Mouse (Mus musculus) heart, adult 2 months (tissue): ENCODE data around the gene Rac2. TPM values are rescaled to one million over a fixed set of nuclear protein-coding genes. Genes with fewer than 3 reads are reported as not detected.

Source experiments
- DNase-seq, 2 experiments: peaks; one replicate each; pipeline ENCODE4 v3.0.0; 2021
- H3K27ac ChIP-seq: fragments of 200-600 bp; 2 replicates; pipeline ENCODE4 v1.8.1; 2022
- H3K27me3 ChIP-seq: fragments of 200-500 bp; 2 replicates; pipeline ENCODE4 v1.6.1; 2012; ENCODE audit warnings: mild to moderate bottlenecking, low read length, inconsistent platforms, mixed read lengths; ENCODE audit not compliant: control insufficient read depth, insufficient read depth
- H3K36me3 ChIP-seq: fragments of 200-500 bp; 2 replicates; pipeline ENCODE4 v1.6.1; 2012; ENCODE audit warnings: low read length, inconsistent platforms; ENCODE audit not compliant: control insufficient read depth, insufficient read depth
- H3K4me1 ChIP-seq: fragments of 200-500 bp; 2 replicates; pipeline ENCODE4 v1.6.1; 2011; ENCODE audit warnings: low read length; ENCODE audit not compliant: control insufficient read depth, insufficient read depth
- H3K4me3 ChIP-seq: fragments of 200-600 bp; 2 replicates; pipeline ENCODE4 v1.8.1; 2022
- H3K79me2 ChIP-seq: fragments of 200-500 bp; replicated peaks from 2 replicates; pipeline ENCODE4 v1.6.1; 2012; ENCODE audit warnings: mild to moderate bottlenecking, inconsistent platforms, low read length, moderate library complexity, mixed read lengths; ENCODE audit not compliant: control insufficient read depth, insufficient read depth
- H3K9ac ChIP-seq: fragments of 200-500 bp; 2 replicates; pipeline ENCODE4 v1.6.1; 2012; ENCODE audit warnings: low read depth, mild to moderate bottlenecking, control low read depth, inconsistent platforms, low read length, mixed read lengths
- CTCF ChIP-seq: fragments of 200-600 bp; IDR thresholded peaks from 2 replicates; pipeline ENCODE4 v1.8.1; 2022; ENCODE audit warnings: antibody characterized with exemption, mild to moderate bottlenecking, moderate library complexity
- EP300 ChIP-seq: fragments of 200-500 bp; IDR thresholded peaks from 2 replicates; pipeline ENCODE4 v1.6.1; 2011; ENCODE audit warnings: low read depth, low read length, control low read depth; ENCODE audit not compliant: insufficient read depth
- POLR2A ChIP-seq: fragments of 200-500 bp; IDR thresholded peaks from 2 replicates; pipeline ENCODE4 v1.6.1; 2011; ENCODE audit warnings: mild to moderate bottlenecking, low read depth, low read length, control low read depth; ENCODE audit not compliant: insufficient read depth
- WGBS: fragments of 180-500 bp; shearing (Covaris S2); methylation state at CpG from one replicate; pipeline ENCODE4 v1.1.7; 2018; 5-methylcytosine and 5-hydroxymethylcytosine counted together
- intact Hi-C: fragments of 180-260 bp; cut with DNase I; formaldehyde crosslinking; loops from one replicate; pipeline ENCODE4 v1.15.1; 2025
- polyA plus RNA-seq: library from polyadenylated mRNA; depleted of rRNA; stranded (reverse); fragments of >200 nt; gene quantifications from 2 replicates; pipeline ENCODE4 v1.2.3, GENCODE M21; 2012
- total RNA-seq, 2 experiments: library from RNA; stranded (reverse); gene quantifications; 2 replicates each; pipeline ENCODE4 v1.2.3; 2021

Gene Rac2
- total and polyA plus RNA-seq, 3 experiments = 4.5 to 44.7 (median 8.7) TPM

- TF ChIP-seq CTCF (no peak), EP300 (no peak), POLR2A (no peak)
- no peaks in the 10 kb centered on the region for H3K27me3 ChIP-seq
- peak overlapping the region; percentile 7; the same call in 1 of the 2 replicates for H3K27ac ChIP-seq
- H3K4me3 ChIP-seq = no peak overlapping the region
- H3K36me3 ChIP-seq = no peaks in the 10 kb centered on the region
- intact Hi-C loops = no loop called here
- peaks cover 31% of the 10 kb centered on the region for H3K4me1 ChIP-seq
- H3K9ac ChIP-seq = no peak overlapping the region
- WGBS = 62% methylated on average over 5 of the region's 5 CpGs
- DNase-seq = no peak
- H3K79me2 ChIP-seq = no peaks in the 10 kb centered on the region
These were observed 48.4 kb downstream of the Rac2 start for GRCm38 (mm10) chr15:78524163-78524562.

- H3K27me3 ChIP-seq = no peaks in the 10 kb centered on the region
- DNase-seq = no peak
- intact Hi-C loops = no loop called here
- TF ChIP-seq EP300 = no peak
- H3K79me2 ChIP-seq = no peaks in the 10 kb centered on the region
- H3K9ac ChIP-seq = no peak overlapping the region
- no peak overlapping the region for H3K27ac ChIP-seq
- no peaks in the 10 kb centered on the region for H3K36me3 ChIP-seq
- 57% methylated on average over 6 of the region's 6 CpGs for WGBS
- no peak overlapping the region for H3K4me3 ChIP-seq
- peaks cover 27% of the 10 kb centered on the region for H3K4me1 ChIP-seq
These were observed 50.7 kb downstream of the Rac2 start for GRCm38 (mm10) chr15:78521892-78522291.

- intact Hi-C loops = no loop called here
- no peak for TF ChIP-seq CTCF
- no peak for TF ChIP-seq EP300
- TF ChIP-seq POLR2A = 0 out of 2 replicates have a peak, but pooled peaks have one; percentile 11
- peak in 1 of 2 experiments; percentile 31 for DNase-seq
- Histone ChIP-seq H3K4me3 (no peak overlapping the region), H3K9ac (no peak overlapping the region), H3K4me1 (peaks cover 26% of the 10 kb centered on the region), H3K27ac (peak overlapping the region; percentile 54), H3K36me3 (no peaks in the 10 kb centered on the region), H3K27me3 (no peaks in the 10 kb centered on the region), H3K79me2 (no peaks in the 10 kb centered on the region)
- WGBS = 54% methylated on average over 8 of the region's 8 CpGs
These were observed 51.3 kb downstream of the Rac2 start for GRCm38 (mm10) chr15:78521331-78521730.

- 30% methylated on average over 13 of the region's 13 CpGs for WGBS
- Histone ChIP-seq H3K27ac (peak overlapping the region; percentile 85), H3K4me1 (peaks cover 25% of the 10 kb centered on the region), H3K27me3 (no peaks in the 10 kb centered on the region), H3K9ac (no peak overlapping the region; the same call in 1 of the 2 replicates), H3K79me2 (no peaks in the 10 kb centered on the region), H3K36me3 (no peaks in the 10 kb centered on the region), H3K4me3 (no peak overlapping the region)
- intact Hi-C loops = loop anchor here (1.0 kb wide), 1 partner anchor 9 kb away; no protein-coding TSS in a partner anchor
- TF ChIP-seq EP300 (peak; percentile 100), CTCF (no peak), POLR2A (peak; percentile 64)
- peak; percentile 76 to 84 for DNase-seq
These were observed 52.4 kb downstream of the Rac2 start for GRCm38 (mm10) chr15:78520112-78520715.

GRCm38 (mm10) chr15:78518221-78518620 is 54.4 kb downstream of the Rac2 start:
- DNase-seq = no peak
- Histone ChIP-seq H3K79me2 (no peaks in the 10 kb centered on the region), H3K27ac (0 out of 2 replicates have a peak overlapping the region, but pooled peaks have one; percentile 20), H3K9ac (no peak overlapping the region), H3K4me3 (no peak overlapping the region), H3K4me1 (peaks cover 29% of the 10 kb centered on the region), H3K36me3 (no peaks in the 10 kb centered on the region), H3K27me3 (no peaks in the 10 kb centered on the region)
- intact Hi-C loops = loop anchor here (5.0 kb wide), 1 partner anchor 341 kb away; no protein-coding TSS in a partner anchor
- TF ChIP-seq POLR2A (no peak), CTCF (no peak), EP300 (no peak)
- 26% methylated on average over 7 of the region's 7 CpGs for WGBS

GRCm38 (mm10) chr15:78515759-78516158 is 56.8 kb downstream of the Rac2 start:
- no peak for DNase-seq
- H3K9ac ChIP-seq = no peak overlapping the region
- H3K27ac ChIP-seq = no peak overlapping the region
- H3K36me3 ChIP-seq = no peaks in the 10 kb centered on the region
- TF ChIP-seq CTCF = no peak
- no peak for TF ChIP-seq EP300
- no peak for TF ChIP-seq POLR2A
- H3K4me1 ChIP-seq = peaks cover 22% of the 10 kb centered on the region
- H3K27me3 ChIP-seq = no peaks in the 10 kb centered on the region
- intact Hi-C loops = loop anchor here (2.0 to 5.0 kb wide), 2 partner anchors 65 to 338 kb away; no protein-coding TSS in a partner anchor
- 55% methylated on average over 6 of the region's 6 CpGs for WGBS
- no peaks in the 10 kb centered on the region for H3K79me2 ChIP-seq
- no peak overlapping the region for H3K4me3 ChIP-seq
